Mouse (Mus musculus) thymus, adult 18-20 months (tissue): ENCODE results near the gene Zfp704.

Experiments used
- DNase-seq, 2 experiments: peaks; one replicate each; pipeline ENCODE4 v3.0.0; 2022; ENCODE audit warnings: mixed read lengths in 2 of 2

Zfp704 gene

GRCm38 (mm10) chr3:9407119-9407546 lies 202.8 kb downstream of the Zfp704 start:
- DNase-seq: no peak

DNA sequence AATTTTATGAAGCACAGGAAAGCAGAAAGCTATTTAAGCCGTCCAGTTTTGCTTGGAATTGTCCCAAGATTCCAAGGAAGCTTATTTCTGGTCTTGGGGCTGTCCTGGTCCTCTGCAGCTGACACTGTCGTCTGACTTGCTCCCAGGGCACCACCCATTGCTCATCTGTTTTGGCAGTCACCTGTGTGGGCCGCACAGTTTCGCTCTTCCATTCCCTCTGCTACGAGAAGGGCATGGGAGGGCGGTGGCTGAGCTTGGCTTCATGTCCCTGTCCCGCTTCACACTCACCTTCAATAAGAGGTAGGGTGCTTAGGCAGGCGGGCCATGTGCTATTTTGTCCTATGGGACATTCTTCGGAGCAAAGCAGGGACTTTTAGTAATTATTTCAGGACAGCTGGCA lies 204.5 kb downstream of the Zfp704 start:
- DNase-seq: no peak

- no peak for DNase-seq
Measured at GRCm38 (mm10) chr3:9403255-9404050, 206.4 kb downstream of the Zfp704 start.

- DNase-seq: peak; percentile 57 to 69
Measured at GRCm38 (mm10) chr3:9402836-9403235, 207.0 kb downstream of the Zfp704 start.

DNA sequence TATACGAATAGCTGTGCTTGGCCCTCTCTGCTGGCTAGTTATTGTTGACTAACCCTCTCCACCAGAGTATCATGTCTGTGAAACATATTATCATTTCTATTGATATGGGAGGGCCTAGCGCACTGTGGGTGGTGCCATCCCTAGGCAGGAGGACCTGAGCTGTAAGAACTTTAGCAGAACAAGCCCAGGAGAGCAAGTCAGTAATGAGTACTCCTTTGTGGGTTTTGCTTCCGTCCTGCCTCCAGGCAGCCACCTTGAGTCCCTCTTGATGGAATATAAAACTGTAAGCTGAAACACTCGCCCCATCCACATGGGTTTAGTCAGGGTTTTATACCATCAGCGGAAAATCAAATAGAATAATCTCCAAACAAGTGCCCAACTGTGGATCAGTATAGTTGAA lies 207.5 kb downstream of the Zfp704 start:
- DNase-seq: no peak

DNA sequence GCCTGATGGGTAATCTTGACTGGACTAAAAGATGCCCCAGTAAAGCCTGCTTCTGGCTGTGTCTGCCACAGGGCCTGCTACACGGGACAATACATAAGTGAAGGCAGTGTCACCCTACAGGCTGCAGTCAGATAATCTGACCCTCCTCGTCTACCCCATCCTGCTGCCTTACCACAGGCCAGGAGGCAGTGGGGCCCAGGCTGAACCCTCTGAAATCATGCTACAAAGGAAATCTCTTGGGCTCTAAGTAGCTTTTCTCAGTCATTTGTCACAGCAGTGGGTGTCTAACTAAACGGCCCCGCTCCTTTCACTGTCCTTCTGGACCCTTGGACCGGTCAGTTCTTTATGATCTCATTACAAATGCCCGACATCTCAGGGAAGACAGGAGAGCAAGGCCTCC lies 208.2 kb downstream of the Zfp704 start:
- no peak for DNase-seq

DNA sequence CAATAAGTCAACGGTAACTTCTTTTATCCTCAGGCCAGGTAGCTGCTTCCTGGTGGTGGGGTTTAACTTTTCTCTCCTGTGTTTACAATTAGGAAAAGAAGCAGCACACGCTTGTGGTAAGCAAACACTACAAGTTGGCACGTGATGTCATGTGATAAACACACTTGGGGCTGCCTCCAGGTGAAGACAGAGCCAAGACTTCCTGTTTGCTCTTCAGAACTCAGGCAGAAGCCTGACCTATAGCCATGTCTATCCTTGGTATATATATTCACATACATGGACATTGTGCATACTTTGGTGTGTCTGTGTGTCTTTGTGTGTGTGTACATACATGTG lies 209.0 kb downstream of the Zfp704 start:
- DNase-seq: peak in 1 of 2 experiments; percentile 42

DNA sequence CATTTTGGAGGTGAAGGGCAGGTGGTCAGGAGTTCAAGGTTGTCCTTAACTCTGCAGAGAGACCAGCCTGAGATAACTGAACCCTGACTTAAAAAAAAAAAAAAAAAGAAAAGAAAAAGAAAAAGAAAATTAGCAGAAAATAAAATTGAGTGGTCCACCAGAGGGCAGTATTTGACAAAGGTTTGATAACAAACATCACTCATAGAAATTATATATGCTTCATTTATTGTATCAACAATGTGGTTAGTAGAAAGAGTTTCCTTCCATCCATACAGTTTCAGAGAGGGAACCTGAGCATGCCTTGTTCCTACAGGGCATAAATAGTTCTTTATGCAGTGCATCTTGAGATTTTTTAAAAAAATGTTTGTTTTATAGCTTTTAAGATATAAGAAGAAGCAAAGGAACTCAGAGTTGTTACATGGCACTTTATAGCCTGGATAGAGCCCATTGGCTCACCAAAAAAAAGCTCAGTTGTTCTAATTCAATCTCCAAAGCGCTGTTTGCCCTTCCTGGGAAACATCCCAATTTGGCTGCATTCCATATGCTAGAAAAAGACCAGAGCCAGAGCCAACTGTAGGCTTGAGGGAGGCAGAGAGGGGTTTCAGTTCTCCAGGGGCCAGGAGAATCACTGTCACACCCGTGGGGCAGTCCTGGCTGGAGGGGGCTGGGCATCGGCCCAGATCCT lies 209.5 kb downstream of the Zfp704 start:
- no peak for DNase-seq

- no peak for DNase-seq
Measured at GRCm38 (mm10) chr3:9398271-9398670, 211.6 kb downstream of the Zfp704 start.
